Mouse (Mus musculus) duodenum, adult 2 months (tissue): ENCODE data around the gene Olfr951. TPM values are rescaled to one million over a fixed set of nuclear protein-coding genes. Genes with fewer than 3 reads are reported as not detected.

Experiments
- polyA plus RNA-seq: library from polyadenylated mRNA; depleted of rRNA; stranded (reverse); fragments of >200 nt; gene quantifications from 2 replicates; pipeline ENCODE4 v1.2.3, GENCODE M21; 2012; ENCODE audit warnings: low replicate concordance; rRNA removed

Olfr951 gene
- not detected in 2 replicates for polyA plus RNA-seq

GRCm38 (mm10) chr9:39387110-39387509 is at the start of gene Olfr951:
Olfr951 (plus strand) TSS chr9:39387410.

DNA sequence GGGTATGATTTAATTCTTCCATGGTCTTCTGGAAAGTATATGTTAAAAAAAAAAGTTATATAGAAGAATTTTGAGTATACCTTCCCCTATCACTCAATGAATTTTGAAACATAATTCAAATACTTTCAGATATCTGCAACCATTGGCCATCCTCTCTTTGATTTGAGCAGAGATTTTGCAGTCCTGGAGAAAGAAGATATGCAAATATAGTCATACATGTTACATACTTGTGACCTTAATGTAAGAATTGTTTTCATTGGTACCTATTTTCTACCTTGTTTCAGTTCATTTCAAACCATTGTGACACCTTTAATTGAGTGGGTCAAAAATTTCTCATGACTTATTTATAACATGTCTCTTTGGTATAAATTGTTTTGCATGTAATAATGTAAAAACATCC is 39.8 kb downstream of the Olfr951 start, which contains the start of gene Olfr952:
Olfr952 (minus strand) TSS at position 101 of the 400 bp plus-strand sequence.

Other genes starting within 250 kb of the Olfr951 start
- not detected in 2 replicates for gene Olfr943, start 221.1 kb upstream of the Olfr951 start, polyA plus RNA-seq
- gene Olfr944, start 185.5 kb upstream of the Olfr951 start, polyA plus RNA-seq = not detected in 2 replicates
- not detected in 2 replicates for gene Olfr1537, start 137.4 kb upstream of the Olfr951 start, polyA plus RNA-seq
- not detected in 2 replicates for gene Olfr945, start 110.6 kb upstream of the Olfr951 start, polyA plus RNA-seq
- not detected in 2 replicates for gene Olfr948, start 61.4 kb upstream of the Olfr951 start, polyA plus RNA-seq
- gene Olfr952, start 39.7 kb downstream of the Olfr951 start, polyA plus RNA-seq = not detected in 2 replicates
- gene Olfr954, start 69.3 kb downstream of the Olfr951 start, polyA plus RNA-seq = not detected in 2 replicates
- gene Olfr955, start 84.5 kb downstream of the Olfr951 start, polyA plus RNA-seq = not detected in 2 replicates
- not detected in 2 replicates for gene Olfr44, start 106.6 kb downstream of the Olfr951 start, polyA plus RNA-seq
- gene Olfr957, start 128.4 kb downstream of the Olfr951 start, polyA plus RNA-seq = not detected in 2 replicates
- gene Olfr958, start 166.6 kb downstream of the Olfr951 start, polyA plus RNA-seq = not detected in 2 replicates
- gene Olfr959, start 188.2 kb downstream of the Olfr951 start, polyA plus RNA-seq = not detected in 2 replicates
- 0.30 and 1.8 TPM in 2 replicates for gene AW551984, start 217.0 kb downstream of the Olfr951 start, polyA plus RNA-seq
- not detected in 2 replicates for gene Olfr148, start 223.2 kb downstream of the Olfr951 start, polyA plus RNA-seq
- gene Olfr960, start 234.0 kb downstream of the Olfr951 start, polyA plus RNA-seq = not detected in 2 replicates